Mouse (Mus musculus): ENCODE results near the gene Ccne1. TPM values are rescaled to one million over a fixed set of nuclear protein-coding genes. Genes with fewer than 3 reads are reported as not detected.
A peak's percentile ranks its signal among the peaks of the same experiment; 100 is the strongest.

Gene Ccne1
- total and polyA plus RNA-seq, 3 experiments, result 53.1 to 321 (median 78.0) TPM

DNA sequence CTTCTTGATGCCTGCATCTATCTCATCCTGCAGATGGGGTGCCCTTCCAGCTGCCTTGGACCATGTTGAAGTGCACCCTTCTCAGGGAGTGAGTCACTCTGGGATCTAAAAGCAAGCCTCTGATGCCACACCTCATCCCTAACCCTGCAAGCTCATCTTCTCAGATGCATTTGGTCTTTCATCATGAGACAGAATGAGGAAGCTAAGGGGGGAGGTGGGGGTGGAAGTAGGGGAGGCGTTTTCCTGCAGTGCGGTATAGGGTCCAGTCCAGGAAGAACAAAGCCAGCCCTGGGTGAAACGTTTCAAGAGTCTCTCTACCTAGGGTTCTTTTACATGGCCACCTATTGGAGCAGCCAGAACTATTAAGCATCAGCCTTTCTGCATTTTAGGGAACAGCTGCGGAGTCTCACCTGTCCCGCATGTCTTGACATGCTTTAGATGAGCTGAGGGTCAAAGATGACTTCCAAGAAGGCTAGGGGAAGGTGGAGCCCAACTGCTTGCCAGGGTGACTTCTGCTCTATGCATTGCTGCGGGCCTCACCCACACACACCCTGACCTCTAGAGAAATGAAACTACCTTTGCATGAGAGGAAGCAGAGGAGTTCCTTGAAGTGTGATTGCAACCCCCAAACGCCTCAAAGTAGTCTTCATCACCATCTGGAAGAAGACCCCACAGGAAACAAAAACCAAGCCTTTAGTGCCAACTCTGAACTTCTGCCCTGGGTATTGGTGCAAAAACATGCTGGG lies 17.2 kb downstream of the Ccne1 start:
- Histone ChIP-seq H3K79me2 (ENCODE audit: control insufficient read depth, insufficient read depth, low read length, poor library complexity) (no peaks in the 10 kb centered on the region; the same call in 1 of the 2 replicates), H3K4me3 (ENCODE audit: control insufficient read depth in 1 of 2, insufficient read depth in 1 of 2, low read depth in 2 of 2, low read length in 2 of 2) (no peak overlapping the region), H3K9ac (ENCODE audit: control insufficient read depth, low read depth, low read length, poor library complexity, severe bottlenecking) (no peak overlapping the region), H3K27me3 (ENCODE audit: control insufficient read depth in 1 of 2, insufficient read depth in 2 of 2, low read length in 2 of 2) (no peaks in the 10 kb centered on the region), H3K4me1 (ENCODE audit: control insufficient read depth in 1 of 2, insufficient read depth in 2 of 2, low read length in 2 of 2) (peaks cover 0 to 15% of the 10 kb centered on the region in 2 experiments; a peak in 2 of 4 replicates), H3K27ac (ENCODE audit: control insufficient read depth, low read depth, low read length) (no peak overlapping the region), H3K9me3 (replicated peaks; ENCODE audit: insufficient read depth, low read length) (no peaks in the 10 kb centered on the region), H3K36me3 (ENCODE audit: control insufficient read depth in 1 of 2, insufficient read depth in 2 of 2, low read length in 2 of 2) (no peaks in the 10 kb centered on the region)
- TF ChIP-seq ZC3H11A (IDR thresholded peaks at IDR 0.05; ENCODE audit: low read depth, low read length) (no peak), MXI1 (IDR thresholded peaks at IDR 0.05; ENCODE audit: low read depth, low read length) (no peak), JUND (IDR thresholded peaks at IDR 0.05; ENCODE audit: low read depth, low read length) (no peak), TAL1 (IDR thresholded peaks at IDR 0.05; ENCODE audit: low read length) (0 out of 2 replicates have a peak, but pooled peaks have one; percentile 12)
- DNase-seq (ENCODE audit: low read depth, low spot score), result peak; percentile 62

DNA sequence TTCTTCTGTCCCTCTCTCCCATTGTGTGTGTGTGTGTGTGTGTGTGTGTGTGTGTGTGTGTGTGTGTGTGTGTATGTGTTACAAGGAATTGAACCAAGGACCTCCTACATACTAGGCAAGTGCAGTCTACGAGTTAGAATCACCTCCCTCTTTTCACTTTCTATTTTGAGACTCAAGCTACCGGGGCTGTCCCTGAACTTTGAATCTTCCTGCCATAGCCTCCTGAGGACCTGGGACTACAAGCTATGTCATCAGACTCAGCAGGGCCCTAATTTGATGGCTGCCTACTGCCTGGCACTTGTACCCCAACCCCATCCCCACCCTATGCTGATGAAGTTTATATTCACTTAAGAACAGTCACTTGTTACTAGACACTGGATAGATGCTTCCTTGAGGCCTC lies 18.9 kb downstream of the Ccne1 start:
- DNase-seq (ENCODE audit: low read depth, low spot score), result no peak
- H3K4me3 ChIP-seq (ENCODE audit: control insufficient read depth in 1 of 2, insufficient read depth in 1 of 2, low read depth in 2 of 2, low read length in 2 of 2), result no peak overlapping the region
- no peaks in the 10 kb centered on the region; a peak in 1 of 4 replicates for H3K36me3 ChIP-seq (ENCODE audit: control insufficient read depth in 1 of 2, insufficient read depth in 2 of 2, low read length in 2 of 2)
- H3K9me3 ChIP-seq (replicated peaks; ENCODE audit: insufficient read depth, low read length), result no peaks in the 10 kb centered on the region
- H3K79me2 ChIP-seq (ENCODE audit: control insufficient read depth, insufficient read depth, low read length, poor library complexity), result no peaks in the 10 kb centered on the region; the same call in 1 of the 2 replicates
- no peak overlapping the region for H3K27ac ChIP-seq (ENCODE audit: control insufficient read depth, low read depth, low read length)
- H3K27me3 ChIP-seq (ENCODE audit: control insufficient read depth in 1 of 2, insufficient read depth in 2 of 2, low read length in 2 of 2), result no peaks in the 10 kb centered on the region
- H3K9ac ChIP-seq (ENCODE audit: control insufficient read depth, low read depth, low read length, poor library complexity, severe bottlenecking), result no peak overlapping the region
- peaks cover 0 to 21% of the 10 kb centered on the region in 2 experiments; a peak in 2 of 4 replicates for H3K4me1 ChIP-seq (ENCODE audit: control insufficient read depth in 1 of 2, insufficient read depth in 2 of 2, low read length in 2 of 2)
- no peak for TF ChIP-seq MAZ (IDR thresholded peaks at IDR 0.05; ENCODE audit: low read depth, low read length)
- TF ChIP-seq EP300 (IDR thresholded peaks at IDR 0.05; ENCODE audit: low read depth in 1 of 2, low read length in 2 of 2), result no peak
- no peak for TF ChIP-seq BHLHE40 (IDR thresholded peaks at IDR 0.05; ENCODE audit: borderline replicate concordance, low read depth, low read length)
- TF ChIP-seq USF1 (IDR thresholded peaks at IDR 0.05; ENCODE audit: low read depth, low read length), result no peak
- TF ChIP-seq UBTF (IDR thresholded peaks at IDR 0.05; ENCODE audit: borderline replicate concordance, insufficient read depth, low read depth, low read length), result no peak
- TF ChIP-seq TAL1 (IDR thresholded peaks at IDR 0.05; ENCODE audit: low read length), result no peak
- no peak for TF ChIP-seq CTCF (IDR thresholded peaks at IDR 0.05 in 2 of 3, conservative IDR thresholded peaks at IDR 0.05 in 1 of 3; ENCODE audit: control insufficient read depth in 1 of 3, insufficient read depth in 1 of 3, low read depth in 2 of 3, low read length in 3 of 3, poor library complexity in 1 of 3, severe bottlenecking in 1 of 3)
- no peak for TF ChIP-seq POLR2AphosphoS2 (IDR thresholded peaks at IDR 0.05; ENCODE audit: low read length)
- TF ChIP-seq GATA1 (IDR thresholded peaks at IDR 0.05; ENCODE audit: low read depth, low read length), result no peak
- TF ChIP-seq POLR2A (IDR thresholded peaks at IDR 0.05; ENCODE audit: control insufficient read depth in 1 of 2, insufficient read depth in 1 of 2, low read depth in 1 of 2, low read length in 2 of 2, poor library complexity in 1 of 2), result no peak
- TF ChIP-seq ELF1 (IDR thresholded peaks at IDR 0.05; ENCODE audit: low read depth, low read length), result no peak
- TF ChIP-seq CHD1 (IDR thresholded peaks at IDR 0.05; ENCODE audit: low read depth, low read length), result no peak
- TF ChIP-seq JUND (IDR thresholded peaks at IDR 0.05; ENCODE audit: low read depth, low read length), result no peak

All from MEL (cell line).